Mouse (Mus musculus): ENCODE measurements around the gene Nup214.

Nup214 gene

GRCm38 (mm10) chr2:32068811-32069607, 94.8 kb downstream of the Nup214 start:
- DNase-seq (ENCODE audit: low read depth, low spot score) = no peak

GRCm38 (mm10) chr2:32070747-32071146, 96.5 kb downstream of the Nup214 start:
- no peak for DNase-seq (ENCODE audit: low read depth, low spot score)

- DNase-seq (ENCODE audit: low read depth, low spot score) = no peak
These were observed 100.2 kb downstream of the Nup214 start for GRCm38 (mm10) chr2:32074404-32074803.

- no peak for DNase-seq (ENCODE audit: low read depth, low spot score)
These were observed 101.1 kb downstream of the Nup214 start for GRCm38 (mm10) chr2:32075368-32075767.

- DNase-seq (ENCODE audit: low read depth, low spot score) = no peak
These were observed 103.5 kb downstream of the Nup214 start for GRCm38 (mm10) chr2:32077744-32078143.

GRCm38 (mm10) chr2:32078522-32078921, 104.3 kb downstream of the Nup214 start:
- no peak for DNase-seq (ENCODE audit: low read depth, low spot score)

- DNase-seq (ENCODE audit: low read depth, low spot score) = no peak
These were observed 105.0 kb downstream of the Nup214 start for GRCm38 (mm10) chr2:32079191-32079725.

GRCm38 (mm10) chr2:32080681-32081080, 106.4 kb downstream of the Nup214 start:
- DNase-seq (ENCODE audit: low read depth, low spot score) = no peak

GRCm38 (mm10) chr2:32081296-32081929, 107.2 kb downstream of the Nup214 start:
- DNase-seq (ENCODE audit: low read depth, low spot score) = no peak

- no peak for DNase-seq (ENCODE audit: low read depth, low spot score)
These were observed 108.0 kb downstream of the Nup214 start for GRCm38 (mm10) chr2:32082229-32082628.

- peak; percentile 57 for DNase-seq (ENCODE audit: low read depth, low spot score)
These were observed 109.1 kb downstream of the Nup214 start for GRCm38 (mm10) chr2:32083159-32084011.

- no peak for DNase-seq (ENCODE audit: low read depth, low spot score)
These were observed 110.1 kb downstream of the Nup214 start, which contains the start of gene Fam78a for GRCm38 (mm10) chr2:32084111-32084871. Gene Fam78a, minus strand, starts transcription at chr2:32084857.

GRCm38 (mm10) chr2:32084872-32085199, 110.6 kb downstream of the Nup214 start:
- DNase-seq (ENCODE audit: low read depth, low spot score) = no peak

GRCm38 (mm10) chr2:32085231-32085630, 111.0 kb downstream of the Nup214 start:
- DNase-seq (ENCODE audit: low read depth, low spot score) = peak; percentile 75

GRCm38 (mm10) chr2:32087606-32088005, 113.4 kb downstream of the Nup214 start:
- no peak for DNase-seq (ENCODE audit: low read depth, low spot score)

GRCm38 (mm10) chr2:32088372-32088981, 114.2 kb downstream of the Nup214 start:
- DNase-seq (ENCODE audit: low read depth, low spot score) = no peak

GRCm38 (mm10) chr2:32089606-32090005, 115.4 kb downstream of the Nup214 start:
- no peak for DNase-seq (ENCODE audit: low read depth, low spot score)

- no peak for DNase-seq (ENCODE audit: low read depth, low spot score)
These were observed 115.9 kb downstream of the Nup214 start for GRCm38 (mm10) chr2:32090145-32090544.

- no peak for DNase-seq (ENCODE audit: low read depth, low spot score)
These were observed 117.7 kb downstream of the Nup214 start for GRCm38 (mm10) chr2:32091956-32092355.

- DNase-seq (ENCODE audit: low read depth, low spot score) = no peak
These were observed 119.9 kb downstream of the Nup214 start for GRCm38 (mm10) chr2:32094001-32094707.

All from c-Kit-negative CD71-positive TER-119-positive erythroid progenitor cells, embryonic 14.5 days (primary cell).